Comparison of ENCODE assay signal across 8 mouse cellular contexts in genomic region chr4:132638461-132639190, GRCm38 (mm10). TPM values are rescaled to one million over a fixed set of nuclear protein-coding genes. Genes with fewer than 3 reads are reported as not detected.
DNase-seq lines count a peak whose midpoint lies in the region; ATAC-seq and TF ChIP-seq lines count a peak whose summit lies in the region.

Gene Eya3, plus strand, starts transcription at chr4:132638987.

- peak within 1 kb of the TSS; percentile 62 for H3K27ac ChIP-seq in bone marrow macrophage, adult 2 months (ENCODE audit: insufficient read depth, low read depth, low read length)
- H3K27ac ChIP-seq in embryonic fibroblast, embryonic 13.5 days (ENCODE audit: insufficient read depth, low read length): peak within 1 kb of the TSS; percentile 46; the same call in 1 of the 2 replicates
- H3K27ac ChIP-seq in kidney, embryonic 14.5 days (ENCODE audit: low read depth, low read length): peak within 1 kb of the TSS; percentile 73
- peak within 1 kb of the TSS; percentile 85 for H3K27ac ChIP-seq in limb, embryonic 15.5 days

- WGBS in kidney, embryonic 14.5 days: under 1% methylated on average over 41 of the region's 41 CpGs
- WGBS in limb, embryonic 15.5 days: under 1% methylated on average over 41 of the region's 41 CpGs

- H3K4me1 ChIP-seq in bone marrow macrophage, adult 2 months (ENCODE audit: control insufficient read depth, insufficient read depth, low read length): peaks cover 23% of the 10 kb centered on the region
- peaks cover 3% of the 10 kb centered on the region for H3K4me1 ChIP-seq in embryonic fibroblast, embryonic 13.5 days (ENCODE audit: control insufficient read depth, insufficient read depth, low read length)
- H3K4me1 ChIP-seq in kidney, embryonic 14.5 days (ENCODE audit: control insufficient read depth, insufficient read depth, low read length): peaks cover 13% of the 10 kb centered on the region; the same call in 1 of the 2 replicates
- peaks cover 10% of the 10 kb centered on the region for H3K4me1 ChIP-seq in limb, embryonic 15.5 days

- H3K9ac ChIP-seq in kidney, embryonic 14.5 days (ENCODE audit: low read depth, low read length): peak within 1 kb of the TSS; percentile 89
- peak within 1 kb of the TSS; percentile 79 for H3K9ac ChIP-seq in limb, embryonic 15.5 days

- peak within 1 kb of the TSS; percentile 92 for H3K4me2 ChIP-seq in kidney, embryonic 14.5 days (replicated peaks; ENCODE audit: low read depth, low read length)
- H3K4me2 ChIP-seq in limb, embryonic 15.5 days: peak within 1 kb of the TSS; percentile 84

- TF ChIP-seq CTCF in bone marrow macrophage, adult 2 months (IDR thresholded peaks at IDR 0.05; ENCODE audit: low read depth, low read length): no peak
- no peak for TF ChIP-seq CTCF in embryonic fibroblast, embryonic 13.5 days (IDR thresholded peaks at IDR 0.05; ENCODE audit: borderline replicate concordance, insufficient read depth, low read length)

- TF ChIP-seq POLR2A in bone marrow macrophage, adult 2 months (IDR thresholded peaks at IDR 0.05; ENCODE audit: borderline replicate concordance, low read depth, low read length): no peak
- TF ChIP-seq POLR2A in embryonic fibroblast, embryonic 13.5 days (IDR thresholded peaks at IDR 0.05; ENCODE audit: low read depth, low read length): peak; percentile 86

- H3K27me3 ChIP-seq in kidney, embryonic 14.5 days (ENCODE audit: control insufficient read depth, insufficient read depth, low read length): no peaks in the 10 kb centered on the region
- H3K27me3 ChIP-seq in limb, embryonic 15.5 days: no peaks in the 10 kb centered on the region

- peak; percentile 98 for ATAC-seq in kidney, embryonic 14.5 days (ENCODE audit: low FRiP score, low TSS enrichment)
- peak; percentile 96 for ATAC-seq in limb, embryonic 15.5 days (ENCODE audit: insufficient number of reproducible peaks, low FRiP score, low TSS enrichment, low read depth)

- H3K36me3 ChIP-seq in kidney, embryonic 14.5 days (ENCODE audit: control insufficient read depth, insufficient read depth, low read length): peaks cover 11% of the 10 kb centered on the region; the same call in 1 of the 2 replicates
- H3K36me3 ChIP-seq in limb, embryonic 15.5 days: 0 out of 2 replicates have a peak, but pooled peaks cover 4% of the 10 kb centered on the region

- peak; percentile 99 for DNase-seq in A20 (ENCODE audit: low read depth, low spot score)
- peak; percentile 96 for DNase-seq in heart, adult 9 months (ENCODE audit: low spot score in 2 of 2)
- DNase-seq in monocyte, adult 2 months (ENCODE audit: low read depth in 1 of 2, low spot score in 2 of 2): peak; percentile 87
- DNase-seq in spleen, postnatal 36 days (ENCODE audit: low spot score in 2 of 2): peak; percentile 93 to 96

- no peaks in the 10 kb centered on the region for H3K9me3 ChIP-seq in kidney, embryonic 14.5 days (ENCODE audit: control insufficient read depth, low read length)
- H3K9me3 ChIP-seq in limb, embryonic 15.5 days: no peaks in the 10 kb centered on the region

- peak within 1 kb of the TSS; percentile 79 for H3K4me3 ChIP-seq in bone marrow macrophage, adult 2 months (ENCODE audit: insufficient read depth, low read length)
- peak within 1 kb of the TSS; percentile 89 for H3K4me3 ChIP-seq in embryonic fibroblast, embryonic 13.5 days (ENCODE audit: insufficient read depth, low read length)
- peak within 1 kb of the TSS; percentile 95 for H3K4me3 ChIP-seq in kidney, embryonic 14.5 days (ENCODE audit: low read length)
- peak within 1 kb of the TSS; percentile 98 for H3K4me3 ChIP-seq in limb, embryonic 15.5 days

RNA-seq across cellular contexts. Expression of gene Eya3, which starts in this region (rescaled TPM):
- 37.9 and 42.5 TPM in 2 replicates for polyA plus RNA-seq in bone marrow macrophage, adult 2 months (2012; ENCODE audit: insufficient read depth, insufficient read length, missing spikeins)
- 51.6 and 55.7 TPM in 2 replicates for polyA plus RNA-seq in embryonic fibroblast, embryonic 13.5 days (2011; ENCODE audit: insufficient read length, low read depth, missing spikeins)
- polyA plus RNA-seq in kidney, embryonic 14.5 days (2014; fragmentation: Nextera tagmentation; extraction: Ambion mirVana): 24.8 and 35.0 TPM in 2 replicates
- polyA plus RNA-seq in limb, embryonic 15.5 days (2015; fragmentation: Nextera tagmentation; extraction: Ambion mirVana): 25.2 and 25.5 TPM in 2 replicates

Comparison
In these comparisons a context has a peak if more than half of its experiments do, and no peak if none do; other contexts are left out.
1. Peak in every context shown above with its lines: DNase-seq, ATAC-seq, H3K4me3 ChIP-seq and H3K27ac ChIP-seq.